Mouse (Mus musculus): Measurements from ENCODE around the gene Otulin. TPM values are rescaled to one million over a fixed set of nuclear protein-coding genes. Genes with fewer than 3 reads are reported as not detected.

Gene Otulin
- polyA plus RNA-seq, 1 experiment from 2014 or later, result 26.2 TPM

DNA sequence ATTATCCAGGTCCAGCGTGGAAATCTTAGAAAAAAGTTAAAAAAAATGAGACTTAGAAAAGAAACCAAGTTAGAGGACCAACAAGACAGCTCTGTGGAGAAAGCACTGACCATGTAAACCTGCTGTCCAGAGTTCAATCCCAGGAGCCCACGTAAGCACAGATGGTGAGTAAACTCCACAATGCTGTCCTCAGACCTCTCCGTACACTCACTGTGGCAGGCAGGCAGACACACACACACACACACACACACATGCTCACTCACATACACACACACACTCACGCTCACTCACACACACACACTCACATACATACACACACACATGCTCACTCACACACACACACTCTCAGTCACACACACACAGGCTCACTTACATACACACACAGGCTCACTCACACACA, 17.2 kb downstream of the Otulin start:
- ATAC-seq, result no peak
- Histone ChIP-seq H3K4me2 (replicated peaks; ENCODE audit: low read depth, low read length) (no peak overlapping the region), H3K4me3 (ENCODE audit: low read depth, low read length) (no peak overlapping the region), H3K27me3 (replicated peaks; ENCODE audit: insufficient read depth, low read length) (no peaks in the 10 kb centered on the region), H3K4me1 (ENCODE audit: insufficient read depth, low read depth, low read length) (no peaks in the 10 kb centered on the region), H3K9ac (replicated peaks; ENCODE audit: low read depth) (no peak overlapping the region), H3K36me3 (ENCODE audit: insufficient read depth, low read length) (peaks cover 8% of the 10 kb centered on the region), H3K27ac (ENCODE audit: low read length) (no peak overlapping the region), H3K9me3 (ENCODE audit: low read length) (no peaks in the 10 kb centered on the region)
- WGBS, result 85% methylated on average over 4 of the region's 4 CpGs
- no peak for DNase-seq (ENCODE audit: low spot score)
- TF ChIP-seq CTCF (IDR thresholded peaks at IDR 0.05) (no peak), EP300 (IDR thresholded peaks at IDR 0.05) (no peak)

GRCm38 (mm10) chr15:27612533-27613221, 17.8 kb downstream of the Otulin start:
- Histone ChIP-seq H3K4me3 (ENCODE audit: low read depth, low read length) (no peak overlapping the region), H3K27ac (ENCODE audit: low read length) (no peak overlapping the region), H3K4me2 (replicated peaks; ENCODE audit: low read depth, low read length) (no peak overlapping the region), H3K9ac (replicated peaks; ENCODE audit: low read depth) (no peak overlapping the region), H3K9me3 (ENCODE audit: low read length) (no peaks in the 10 kb centered on the region), H3K36me3 (ENCODE audit: insufficient read depth, low read length) (peaks cover 9% of the 10 kb centered on the region), H3K27me3 (replicated peaks; ENCODE audit: insufficient read depth, low read length) (no peaks in the 10 kb centered on the region), H3K4me1 (ENCODE audit: insufficient read depth, low read depth, low read length) (no peaks in the 10 kb centered on the region)
- DNase-seq (ENCODE audit: low spot score) (peak; percentile 83), ATAC-seq (peak; percentile 75)
- TF ChIP-seq CTCF (IDR thresholded peaks at IDR 0.05) (peak; percentile 89), EP300 (IDR thresholded peaks at IDR 0.05) (no peak)
- WGBS, result 44% methylated on average over 6 of the region's 6 CpGs

GRCm38 (mm10) chr15:27609554-27609953, 20.9 kb downstream of the Otulin start:
- WGBS, result 76% methylated on average over 4 of the region's 4 CpGs
- H3K36me3 ChIP-seq (ENCODE audit: insufficient read depth, low read length), result peaks cover 18% of the 10 kb centered on the region

DNA sequence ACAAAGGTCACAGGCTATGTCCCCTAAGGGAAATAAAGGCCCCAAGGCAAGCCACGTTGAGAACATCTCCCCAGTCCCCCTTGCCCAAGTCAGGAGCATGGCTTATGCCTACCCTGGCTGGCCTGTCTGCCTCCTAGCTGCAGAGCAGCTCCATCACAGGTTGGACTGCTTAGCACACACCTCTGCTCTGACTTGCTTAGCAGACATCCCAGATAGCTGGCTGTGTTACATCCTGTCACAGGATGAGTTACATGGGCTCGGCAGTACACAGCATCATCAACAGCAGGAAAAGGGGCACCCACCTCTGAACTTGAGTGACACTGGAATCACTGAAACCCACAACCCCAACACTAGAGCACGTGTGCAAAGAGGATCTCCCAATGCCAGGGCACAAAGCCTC, 25.2 kb downstream of the Otulin start:
- WGBS, result 68% methylated on average over 3 of the region's 3 CpGs
- Histone ChIP-seq H3K9me3 (ENCODE audit: low read length) (no peaks in the 10 kb centered on the region), H3K9ac (replicated peaks; ENCODE audit: low read depth) (no peak overlapping the region), H3K4me1 (ENCODE audit: insufficient read depth, low read depth, low read length) (no peaks in the 10 kb centered on the region), H3K27ac (ENCODE audit: low read length) (no peak overlapping the region), H3K4me3 (ENCODE audit: low read depth, low read length) (no peak overlapping the region), H3K36me3 (ENCODE audit: insufficient read depth, low read length) (peaks cover 18% of the 10 kb centered on the region), H3K27me3 (replicated peaks; ENCODE audit: insufficient read depth, low read length) (no peaks in the 10 kb centered on the region), H3K4me2 (replicated peaks; ENCODE audit: low read depth, low read length) (no peak overlapping the region)
- no peak for DNase-seq (ENCODE audit: low spot score)
- TF ChIP-seq CTCF (IDR thresholded peaks at IDR 0.05) (no peak; the same call in 1 of the 2 replicates), EP300 (IDR thresholded peaks at IDR 0.05) (no peak)
- ATAC-seq, result no peak

More at GRCm38 (mm10) chr15:27609554-27609953, 20.9 kb downstream of the Otulin start:
- no peak for ATAC-seq
- H3K9ac ChIP-seq (replicated peaks; ENCODE audit: low read depth), result no peak overlapping the region
- no peaks in the 10 kb centered on the region for H3K9me3 ChIP-seq (ENCODE audit: low read length)
- H3K27ac ChIP-seq (ENCODE audit: low read length), result no peak overlapping the region
- no peak overlapping the region for H3K4me3 ChIP-seq (ENCODE audit: low read depth, low read length)
- no peak overlapping the region for H3K4me2 ChIP-seq (replicated peaks; ENCODE audit: low read depth, low read length)
- no peak for DNase-seq (ENCODE audit: low spot score)
- no peaks in the 10 kb centered on the region for H3K27me3 ChIP-seq (replicated peaks; ENCODE audit: insufficient read depth, low read length)
- no peaks in the 10 kb centered on the region for H3K4me1 ChIP-seq (ENCODE audit: insufficient read depth, low read depth, low read length)
- TF ChIP-seq CTCF (IDR thresholded peaks at IDR 0.05) (no peak), EP300 (IDR thresholded peaks at IDR 0.05) (no peak)

DNA sequence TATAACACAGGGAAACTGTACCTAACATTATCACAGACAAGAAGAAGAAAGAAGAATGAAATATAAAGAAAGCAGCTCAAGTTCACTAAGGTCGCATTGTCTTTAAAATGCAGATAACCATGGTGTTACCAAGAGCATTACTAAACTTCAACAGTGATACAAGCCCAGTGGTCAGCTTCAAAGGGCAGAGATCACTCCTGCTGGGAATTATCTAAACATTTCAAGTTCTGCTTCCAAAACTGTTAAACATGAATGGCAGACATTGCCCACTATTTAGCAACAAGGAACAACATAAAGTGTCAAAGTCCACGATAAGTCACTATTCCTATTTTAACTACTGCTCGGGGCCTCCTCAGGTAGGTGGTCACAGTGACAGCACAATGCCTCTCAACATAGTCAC, 25.9 kb downstream of the Otulin start:
- DNase-seq (ENCODE audit: low spot score) (no peak), ATAC-seq (no peak)
- Histone ChIP-seq H3K4me3 (ENCODE audit: low read depth, low read length) (no peak overlapping the region), H3K27me3 (replicated peaks; ENCODE audit: insufficient read depth, low read length) (no peaks in the 10 kb centered on the region), H3K4me2 (replicated peaks; ENCODE audit: low read depth, low read length) (no peak overlapping the region), H3K9me3 (ENCODE audit: low read length) (no peaks in the 10 kb centered on the region), H3K9ac (replicated peaks; ENCODE audit: low read depth) (no peak overlapping the region), H3K27ac (ENCODE audit: low read length) (no peak overlapping the region), H3K36me3 (ENCODE audit: insufficient read depth, low read length) (peaks cover 18% of the 10 kb centered on the region), H3K4me1 (ENCODE audit: insufficient read depth, low read depth, low read length) (no peaks in the 10 kb centered on the region)
- no peak for TF ChIP-seq CTCF (IDR thresholded peaks at IDR 0.05)
- TF ChIP-seq EP300 (IDR thresholded peaks at IDR 0.05), result no peak
- 85% methylated on average over 3 of the region's 3 CpGs for WGBS

GRCm38 (mm10) chr15:27600524-27600923, 30.0 kb downstream of the Otulin start:
- H3K27me3 ChIP-seq (replicated peaks; ENCODE audit: insufficient read depth, low read length), result no peaks in the 10 kb centered on the region
- WGBS, result 64% methylated on average over 5 of the region's 5 CpGs
- H3K36me3 ChIP-seq (ENCODE audit: insufficient read depth, low read length), result 0 out of 2 replicates have a peak, but pooled peaks cover 4% of the 10 kb centered on the region
- H3K27ac ChIP-seq (ENCODE audit: low read length), result no peak overlapping the region
- no peaks in the 10 kb centered on the region for H3K9me3 ChIP-seq (ENCODE audit: low read length)
- peak; percentile 62 for DNase-seq (ENCODE audit: low spot score)
- no peak overlapping the region for H3K9ac ChIP-seq (replicated peaks; ENCODE audit: low read depth)
- H3K4me3 ChIP-seq (ENCODE audit: low read depth, low read length), result no peak overlapping the region
- no peak overlapping the region for H3K4me2 ChIP-seq (replicated peaks; ENCODE audit: low read depth, low read length)
- no peaks in the 10 kb centered on the region for H3K4me1 ChIP-seq (ENCODE audit: insufficient read depth, low read depth, low read length)
- ATAC-seq, result peak; percentile 67
- TF ChIP-seq CTCF (IDR thresholded peaks at IDR 0.05) (no peak), EP300 (IDR thresholded peaks at IDR 0.05) (no peak)

All from lung, postnatal 0 days (tissue).